Mouse (Mus musculus) kidney, postnatal 36 days (tissue): ENCODE measurements at regions not wholly inside any gene's neighbourhood (a gene's known extent, or its start where the extent isn't known, plus 50 kb on each side); places are given as distances from the start of the nearest gene placed in this dataset.
A peak's percentile ranks its signal among the peaks of the same experiment; 100 is the strongest.

ENCODE experiments used
- DNase-seq, 2 experiments: peaks; one replicate each; pipeline ENCODE4 v3.0.0; 2021 to 2022; ENCODE audit warnings: mixed read lengths in 2 of 2

DNA sequence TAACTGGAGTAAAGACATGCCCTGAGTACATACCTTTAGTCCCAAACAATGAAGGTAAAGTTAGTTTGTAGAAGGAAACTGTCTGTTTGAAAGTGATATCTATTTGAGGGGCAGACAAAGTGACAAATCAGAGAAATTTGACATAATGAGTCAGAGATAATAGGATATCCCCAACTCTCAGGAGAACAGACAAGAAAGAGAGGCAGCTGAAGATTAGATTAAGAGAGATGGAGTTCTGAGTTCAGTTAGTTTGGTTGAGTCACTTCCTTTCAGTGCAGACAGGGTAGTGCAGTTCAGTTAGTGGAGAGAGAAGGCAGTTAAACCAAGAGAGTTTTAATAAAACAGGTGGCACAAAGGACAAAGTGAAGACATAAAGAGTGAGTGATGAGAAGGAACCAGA, 477.4 kb upstream of the Diaph2 start:
- no peak for DNase-seq

DNA sequence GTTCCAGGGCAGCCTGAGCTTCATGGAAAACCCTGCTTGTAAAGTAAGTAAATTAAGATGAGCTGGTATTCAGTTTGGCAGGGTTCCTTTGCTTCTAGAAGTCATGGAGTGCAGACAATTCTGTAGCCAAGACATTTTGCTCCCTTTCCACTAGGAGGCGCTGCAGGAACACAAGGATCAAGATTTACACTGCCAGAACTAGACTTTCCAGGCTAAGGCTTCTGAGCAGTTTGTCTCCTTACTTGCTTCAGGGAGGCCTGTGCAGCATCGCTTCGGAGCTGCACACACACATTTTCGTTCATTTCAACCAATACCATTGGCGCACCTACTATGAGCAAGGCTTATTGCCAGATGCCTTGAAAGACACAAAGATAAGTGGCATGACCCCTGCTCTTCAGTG, 445.6 kb upstream of the Diaph2 start:
- peak in 1 of 2 experiments; percentile 35 for DNase-seq

DNA sequence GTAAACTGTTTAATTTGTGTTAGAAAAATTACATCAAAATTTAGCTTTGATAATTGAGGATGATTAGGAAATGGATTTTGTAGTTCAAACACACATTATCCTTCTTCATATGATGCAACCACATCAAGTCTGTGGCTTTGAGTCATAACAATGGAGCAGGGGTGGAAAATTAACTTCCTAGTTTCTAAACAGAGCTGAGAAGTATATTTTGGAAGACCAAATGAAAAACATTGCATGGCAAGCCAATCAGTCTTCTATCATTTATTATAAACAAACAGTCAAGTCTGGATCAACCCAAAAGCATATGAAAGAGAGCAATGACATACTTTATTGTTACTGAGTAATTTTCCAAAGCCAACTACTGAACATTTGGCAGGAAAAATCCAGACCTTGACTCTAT, 440.2 kb upstream of the Diaph2 start:
- DNase-seq, result no peak

DNA sequence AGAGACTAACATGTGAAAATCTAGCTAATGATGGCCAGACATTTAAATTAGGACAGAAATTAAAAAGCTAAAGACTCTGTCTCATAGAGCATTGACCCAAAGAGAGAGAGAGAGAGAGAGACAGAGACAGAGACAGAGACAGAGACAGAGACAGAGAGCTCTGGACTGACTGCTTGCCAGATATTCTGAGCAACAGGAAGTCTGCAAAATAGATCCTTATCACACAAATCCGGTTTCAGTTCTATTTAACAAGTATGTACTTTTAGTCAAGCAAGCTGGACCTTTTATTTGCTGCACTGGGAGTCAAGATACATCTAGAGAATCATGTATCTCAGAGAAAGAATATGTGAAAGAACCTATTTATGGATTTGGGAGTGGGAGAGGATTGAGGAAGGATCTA, 420.1 kb upstream of the Diaph2 start:
- DNase-seq, result no peak

DNA sequence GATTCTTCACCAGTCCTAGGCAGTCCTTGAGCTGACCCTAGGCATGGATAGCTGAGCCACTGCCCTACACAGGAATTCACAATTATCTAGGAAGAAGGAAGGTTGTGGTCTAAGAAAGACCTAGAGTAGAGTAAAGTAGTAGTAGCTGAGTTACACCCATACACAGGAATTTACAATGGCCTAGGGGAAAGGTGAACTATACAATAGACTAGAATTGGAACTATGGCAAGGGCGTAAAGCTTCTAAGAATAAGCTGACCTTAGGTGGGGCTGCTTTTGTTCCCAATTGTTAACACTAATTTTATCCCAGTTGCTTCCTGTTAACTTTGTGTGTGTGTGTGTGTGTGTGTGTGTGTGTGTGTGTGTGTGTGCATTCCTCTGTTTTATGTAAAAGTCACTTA, 416.7 kb upstream of the Diaph2 start:
- no peak for DNase-seq
